Mouse (Mus musculus): ENCODE measurements around the gene Tex29.

Tex29 gene

DNA sequence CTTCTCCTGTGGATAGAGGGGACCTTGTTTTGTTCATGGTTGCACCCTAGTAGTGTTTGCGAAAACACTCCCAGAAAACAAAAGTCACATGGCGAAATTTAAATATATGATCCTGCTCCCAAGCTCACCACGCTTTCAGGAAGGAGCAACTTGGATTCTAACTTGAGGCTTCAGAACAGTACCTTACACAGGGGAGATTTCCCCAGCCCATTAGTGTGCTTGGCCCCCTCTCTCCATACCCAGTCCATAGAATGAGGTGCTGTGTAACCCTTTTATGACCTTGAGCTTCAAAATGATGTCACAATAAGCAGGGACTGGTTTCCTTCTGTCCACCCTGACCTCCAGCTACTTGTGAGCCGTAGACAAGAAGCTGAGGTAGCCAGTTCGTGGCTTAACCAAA, at the start of gene Tex29:
Tex29 (plus strand) TSS at position 301 of the 400 bp plus-strand sequence.
- DNase-seq = no peak

DNA sequence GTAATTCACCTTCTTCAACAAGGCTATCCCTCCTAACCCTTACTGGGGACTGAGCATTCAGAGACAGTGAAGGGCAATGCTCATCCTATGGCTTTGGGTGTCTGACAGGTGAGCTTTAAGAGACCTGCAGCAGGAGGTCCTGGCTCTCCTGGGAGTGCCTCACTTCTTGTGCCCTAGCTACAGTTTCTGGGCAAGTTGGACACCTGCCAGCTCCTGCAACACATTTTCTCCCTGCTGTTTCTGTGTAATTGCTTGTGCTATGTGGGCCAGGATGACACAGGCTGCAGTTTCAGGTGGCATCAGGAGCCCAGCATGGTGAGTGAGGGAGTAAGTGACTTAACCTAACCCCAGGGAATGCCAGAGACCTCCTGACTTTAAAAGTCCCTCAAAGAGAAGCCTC, 45.3 kb upstream of the Tex29 start:
- DNase-seq = peak; percentile 75

DNA sequence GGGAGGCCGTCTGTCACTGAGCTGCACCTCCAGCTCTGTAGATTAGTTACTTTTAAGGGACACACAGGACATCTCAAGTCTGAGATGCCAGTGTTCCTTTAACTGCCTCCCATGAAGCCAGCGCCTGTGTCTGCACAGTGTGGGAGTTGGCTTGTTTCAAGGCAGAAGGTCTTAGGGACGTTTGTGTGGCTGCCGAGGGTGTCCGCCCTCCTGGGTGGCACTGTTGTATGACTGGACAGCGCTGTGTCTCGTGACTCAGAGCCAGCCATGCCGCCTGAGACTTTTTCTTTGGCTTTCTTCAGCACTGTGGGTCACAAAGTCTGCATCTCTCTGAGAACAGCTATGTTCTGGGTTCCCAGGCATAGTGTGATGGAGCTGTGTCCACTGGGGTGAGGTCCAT, 43.1 kb upstream of the Tex29 start:
- no peak for DNase-seq

DNA sequence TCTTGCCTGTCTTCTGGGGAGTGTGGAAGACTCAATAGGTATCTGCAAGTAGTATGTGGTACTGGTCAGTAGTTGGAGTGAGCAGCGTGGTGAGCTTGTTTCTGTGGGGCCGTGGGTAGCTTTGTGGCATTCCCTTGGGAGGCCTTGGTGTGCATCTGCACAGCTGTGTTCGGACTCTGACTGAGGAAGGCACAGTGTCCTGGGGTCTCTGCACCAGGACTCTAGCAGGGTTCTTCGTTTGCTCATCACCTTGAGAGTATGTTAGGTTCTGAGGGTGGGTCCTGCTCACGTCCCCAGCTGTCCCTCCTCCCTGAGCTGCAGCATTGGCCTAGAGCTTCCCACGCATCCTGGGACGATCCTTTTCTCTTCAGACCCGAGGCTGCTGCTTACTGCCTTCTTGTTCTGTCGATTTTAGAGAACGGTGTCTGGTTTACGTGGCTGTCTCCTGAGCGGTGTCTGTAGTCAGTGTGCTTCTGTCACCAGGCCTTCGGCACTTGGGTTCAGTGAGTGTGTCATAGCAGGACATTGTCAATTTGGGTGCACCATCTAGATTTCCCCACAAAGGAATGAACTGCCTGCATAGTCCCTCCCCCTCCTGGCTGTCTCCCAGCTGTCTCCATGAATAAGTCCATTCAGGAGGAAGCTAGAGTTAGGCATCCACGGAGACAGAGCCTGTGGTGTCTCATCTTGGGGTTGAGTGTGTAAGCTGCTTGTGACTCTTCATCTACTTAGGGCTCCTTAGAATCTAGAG, 42.4 kb upstream of the Tex29 start:
- no peak for DNase-seq

DNA sequence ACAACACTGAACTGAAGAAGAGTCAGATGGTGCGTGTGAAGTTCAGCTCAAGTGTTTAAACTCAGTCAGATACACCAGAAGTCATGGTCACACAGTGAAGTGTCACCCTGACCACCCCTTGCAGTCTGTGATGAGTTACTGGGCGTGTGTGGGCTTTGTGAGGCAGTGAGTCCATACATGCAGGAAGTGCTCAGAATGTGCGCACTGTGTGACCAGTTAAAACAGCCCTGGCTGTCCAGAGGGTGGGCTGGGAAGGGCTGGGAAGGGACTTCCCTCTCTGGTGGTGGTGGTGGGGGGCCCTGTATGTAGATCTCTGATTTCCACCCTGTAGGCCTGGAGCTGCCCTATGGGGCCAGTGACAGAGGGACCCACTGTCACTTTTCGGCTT, 41.8 kb upstream of the Tex29 start:
- no peak for DNase-seq

DNA sequence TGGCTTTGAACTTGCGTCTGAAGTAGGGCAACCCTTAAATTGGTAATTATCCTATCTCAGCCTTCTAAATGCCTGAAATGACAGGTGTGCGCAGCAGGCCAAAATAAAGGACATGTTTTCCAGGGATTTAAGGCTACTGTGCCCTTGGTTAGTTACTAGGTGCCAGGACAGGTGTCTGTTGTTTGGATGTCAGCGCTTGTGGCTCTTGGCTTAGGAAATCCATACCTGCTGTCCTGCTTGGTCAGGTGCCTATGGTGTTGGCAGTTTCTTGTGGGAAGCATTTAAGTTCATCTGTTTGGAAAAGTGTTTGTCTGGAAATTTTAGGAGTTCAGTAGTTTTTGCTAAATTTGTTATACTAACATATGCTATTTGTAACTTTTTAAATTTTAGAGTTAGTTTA, 41.2 kb upstream of the Tex29 start:
- DNase-seq = no peak

DNA sequence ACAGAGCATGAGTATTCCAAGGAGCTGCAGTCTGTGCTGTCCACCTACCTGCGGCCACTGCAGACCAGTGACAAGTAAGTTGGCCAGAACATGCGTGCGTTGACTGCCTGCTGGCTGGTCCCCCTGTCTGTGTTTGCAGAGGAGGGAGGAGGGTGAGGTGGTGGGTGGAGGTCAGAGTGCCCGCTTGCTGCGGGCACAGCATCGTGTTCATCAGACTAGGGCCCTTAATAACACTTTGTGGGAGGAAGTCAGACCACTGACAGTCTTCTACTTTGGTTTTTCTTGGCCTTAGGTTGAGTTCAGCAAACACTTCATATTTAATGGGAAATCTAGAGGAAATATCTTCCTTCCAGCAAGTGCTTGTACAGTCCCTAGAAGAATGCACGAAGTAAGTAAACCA, 39.8 kb upstream of the Tex29 start:
- DNase-seq = no peak

DNA sequence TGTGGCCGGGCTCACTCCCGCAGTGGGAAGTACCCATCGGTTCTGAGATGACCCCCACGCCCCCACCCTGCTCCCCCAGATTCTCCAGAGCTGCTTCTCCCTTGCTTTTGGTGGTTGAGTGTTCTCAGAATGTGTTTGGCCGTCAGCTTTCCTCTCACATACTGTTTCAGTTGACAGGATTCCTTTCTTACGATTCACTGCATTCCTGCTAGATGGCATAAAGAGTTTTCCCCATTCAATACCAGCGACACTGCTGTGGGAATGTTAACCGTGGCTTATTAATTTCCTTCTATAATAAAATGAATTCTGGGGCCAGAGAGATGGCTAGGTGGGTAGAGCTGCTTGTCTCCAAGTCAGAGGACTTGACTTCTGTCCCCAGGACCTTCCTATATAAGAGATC, 38.7 kb upstream of the Tex29 start:
- DNase-seq = no peak

DNA sequence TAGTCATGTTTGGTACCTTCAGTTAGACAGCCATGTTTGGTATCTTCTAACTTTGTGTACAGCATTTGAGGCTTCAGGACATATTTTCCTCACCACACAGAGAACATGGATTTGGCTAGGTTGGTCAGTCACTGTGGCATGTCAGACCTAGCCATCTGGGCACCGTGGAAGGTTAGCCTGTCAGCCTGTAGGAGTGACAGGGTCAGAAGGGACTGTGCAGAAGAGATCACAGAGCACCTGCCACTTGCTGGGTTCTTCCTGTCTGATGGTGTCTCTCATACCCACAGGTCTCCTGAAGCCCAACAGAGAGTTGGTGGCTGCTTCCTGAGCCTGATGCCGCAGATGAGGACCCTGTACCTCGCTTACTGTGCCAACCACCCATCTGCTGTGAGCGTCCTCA, 35.4 kb upstream of the Tex29 start:
- no peak for DNase-seq

DNA sequence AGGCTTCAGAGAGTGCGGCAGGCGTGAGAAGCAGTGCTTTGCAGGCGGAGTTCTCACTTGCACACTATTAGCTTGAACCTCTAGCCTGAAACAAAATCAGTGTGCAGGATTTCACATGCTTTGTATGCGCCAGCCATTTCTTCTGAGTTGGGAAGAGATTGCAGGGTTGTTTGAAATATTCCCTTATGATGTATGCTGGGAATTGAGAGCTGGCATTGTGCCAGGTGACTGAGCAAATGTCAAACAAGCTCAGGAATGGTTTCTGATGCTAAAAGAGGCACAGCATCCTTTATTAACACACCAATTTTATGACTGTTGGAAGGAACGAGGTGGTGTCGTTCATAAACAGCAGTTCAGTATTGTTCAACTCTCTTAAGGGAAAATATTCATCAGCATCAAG, 34.0 kb upstream of the Tex29 start:
- DNase-seq = no peak

DNA sequence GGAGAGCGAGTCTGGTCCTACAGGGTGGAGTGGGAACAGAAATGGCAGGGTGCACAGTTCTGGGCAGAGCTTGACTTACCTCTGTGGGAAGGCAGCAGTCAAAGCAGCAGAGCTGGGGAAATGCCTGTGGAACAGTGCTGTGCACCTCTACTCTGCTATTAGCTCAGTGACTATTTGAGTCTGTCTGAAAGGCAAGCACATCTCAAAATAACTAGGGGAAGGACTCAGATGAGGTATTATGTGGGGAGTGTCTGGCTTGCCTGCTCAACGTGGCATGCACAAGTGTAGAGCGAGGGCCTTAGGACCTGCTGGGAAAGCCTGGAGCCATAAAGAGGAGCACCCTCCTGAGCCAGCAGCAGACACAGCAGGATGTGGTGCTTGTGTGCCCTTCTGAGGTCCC, 32.9 kb upstream of the Tex29 start:
- no peak for DNase-seq

DNA sequence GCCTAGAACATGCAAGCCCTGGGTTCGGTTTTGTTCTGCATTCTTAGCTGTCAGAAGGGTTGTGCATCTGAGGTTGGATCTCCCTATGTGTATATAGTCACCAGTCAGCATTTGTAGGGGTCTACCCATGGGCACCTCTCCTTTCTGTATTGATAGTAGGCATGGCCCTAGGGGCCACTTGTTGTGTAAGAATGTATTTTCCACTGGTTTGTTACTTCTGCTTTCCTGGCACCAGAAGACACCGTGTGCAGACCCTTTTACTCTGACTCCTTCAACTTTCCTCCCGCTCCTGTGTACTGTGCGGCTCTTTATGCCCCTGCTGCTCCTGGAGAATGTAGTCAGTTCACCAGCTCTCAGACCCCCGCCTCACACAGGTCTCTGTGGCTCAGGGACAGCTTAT, 32.2 kb upstream of the Tex29 start:
- no peak for DNase-seq

DNA sequence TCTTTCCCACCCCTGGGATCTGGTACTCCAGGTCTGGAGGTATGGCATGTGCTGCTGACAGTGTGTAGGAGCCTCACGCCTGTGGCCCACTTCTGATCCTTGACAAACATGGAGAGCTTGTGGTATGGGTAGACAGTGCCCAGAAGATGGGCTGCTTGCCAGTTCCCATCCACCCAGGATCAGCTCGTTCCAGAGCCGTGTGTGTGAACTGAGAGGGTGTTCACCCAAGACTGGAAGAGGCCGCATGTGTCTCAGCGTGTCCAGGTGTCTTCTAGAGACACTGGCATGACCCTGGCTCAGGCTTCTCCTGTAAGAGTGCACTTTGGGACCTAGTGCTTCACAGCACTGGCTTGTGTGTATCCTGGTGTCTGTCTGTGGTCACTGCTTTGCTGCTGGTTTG, 29.8 kb upstream of the Tex29 start:
- peak; percentile 43 for DNase-seq

DNA sequence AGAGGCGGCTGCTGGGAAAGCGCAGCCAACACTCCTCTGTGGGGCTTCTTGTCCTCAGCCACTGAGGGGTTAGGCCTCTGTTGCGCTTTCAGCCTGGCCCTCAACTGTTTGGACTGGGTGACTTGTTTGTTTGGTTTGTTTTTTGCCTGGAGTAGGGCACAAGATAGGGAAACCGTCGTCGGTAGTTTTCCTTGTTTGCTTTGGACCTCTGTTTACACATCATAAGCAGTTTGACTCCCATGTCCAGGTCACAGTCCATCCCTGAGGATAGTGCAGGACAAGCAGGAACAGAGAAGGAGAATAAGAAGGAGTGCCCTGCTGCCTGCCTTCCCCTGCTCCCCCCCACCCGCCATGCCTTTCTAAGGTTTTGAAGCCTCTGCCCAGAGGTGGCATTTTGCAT, 26.5 kb upstream of the Tex29 start:
- DNase-seq = no peak

DNA sequence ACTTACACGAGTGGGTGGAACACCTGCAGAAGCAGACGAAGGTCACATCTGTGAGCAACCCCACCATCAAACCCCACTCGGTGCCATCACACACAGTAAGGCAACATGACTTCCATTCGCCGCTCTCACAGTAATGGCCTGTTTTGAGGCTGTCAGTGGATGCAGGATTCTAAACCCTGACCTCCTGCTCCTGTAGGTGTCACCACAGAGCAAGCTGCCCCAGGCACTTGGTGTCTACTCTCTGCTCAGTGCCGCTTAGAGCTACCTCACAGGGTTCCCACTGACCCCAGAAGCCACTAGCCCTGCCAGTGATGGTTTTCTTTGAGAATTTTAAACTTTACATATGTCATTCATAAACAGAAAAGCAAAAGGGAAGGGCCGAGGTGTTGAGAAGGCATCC, 25.1 kb upstream of the Tex29 start:
- no peak for DNase-seq

DNA sequence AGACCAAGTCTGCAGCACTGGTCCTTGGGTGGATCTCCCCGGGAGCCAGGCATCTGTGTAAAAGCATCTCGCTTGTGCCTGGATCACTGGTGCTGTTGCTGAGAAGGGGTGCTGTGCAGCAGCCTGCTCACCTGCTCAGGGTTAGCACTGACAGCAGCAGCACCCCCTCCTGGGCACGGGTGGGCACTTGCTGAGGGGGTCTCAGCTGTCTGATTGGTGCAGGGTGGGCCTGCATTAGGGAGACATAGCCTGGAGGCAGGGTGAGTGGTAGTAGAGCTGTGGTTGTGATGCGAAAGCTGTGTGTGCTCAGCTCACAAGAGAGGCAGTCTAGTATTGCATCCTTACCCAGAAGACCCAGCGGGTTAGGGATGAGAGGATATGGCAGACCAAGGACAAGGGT, 20.1 kb upstream of the Tex29 start:
- no peak for DNase-seq

DNA sequence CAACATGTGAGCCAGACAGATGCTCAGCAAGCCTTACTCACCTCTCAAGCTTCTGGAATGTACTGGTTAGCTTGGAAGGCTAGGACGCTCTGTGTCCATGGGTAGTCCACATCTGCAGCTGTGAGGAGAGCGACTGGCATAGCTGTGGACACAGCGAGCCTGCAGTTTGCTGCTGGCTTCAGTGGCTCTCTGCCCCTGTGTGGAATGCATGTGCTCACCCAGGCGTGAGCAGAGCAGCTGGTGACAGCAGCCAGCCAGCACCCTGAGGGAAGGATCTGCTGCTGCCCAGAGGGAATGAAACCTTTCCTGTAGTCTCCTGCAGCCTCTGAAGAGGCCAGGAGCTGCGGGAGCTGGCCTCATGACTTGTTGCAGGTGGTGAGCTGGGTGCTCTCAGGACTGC, 19.7 kb upstream of the Tex29 start:
- no peak for DNase-seq

DNA sequence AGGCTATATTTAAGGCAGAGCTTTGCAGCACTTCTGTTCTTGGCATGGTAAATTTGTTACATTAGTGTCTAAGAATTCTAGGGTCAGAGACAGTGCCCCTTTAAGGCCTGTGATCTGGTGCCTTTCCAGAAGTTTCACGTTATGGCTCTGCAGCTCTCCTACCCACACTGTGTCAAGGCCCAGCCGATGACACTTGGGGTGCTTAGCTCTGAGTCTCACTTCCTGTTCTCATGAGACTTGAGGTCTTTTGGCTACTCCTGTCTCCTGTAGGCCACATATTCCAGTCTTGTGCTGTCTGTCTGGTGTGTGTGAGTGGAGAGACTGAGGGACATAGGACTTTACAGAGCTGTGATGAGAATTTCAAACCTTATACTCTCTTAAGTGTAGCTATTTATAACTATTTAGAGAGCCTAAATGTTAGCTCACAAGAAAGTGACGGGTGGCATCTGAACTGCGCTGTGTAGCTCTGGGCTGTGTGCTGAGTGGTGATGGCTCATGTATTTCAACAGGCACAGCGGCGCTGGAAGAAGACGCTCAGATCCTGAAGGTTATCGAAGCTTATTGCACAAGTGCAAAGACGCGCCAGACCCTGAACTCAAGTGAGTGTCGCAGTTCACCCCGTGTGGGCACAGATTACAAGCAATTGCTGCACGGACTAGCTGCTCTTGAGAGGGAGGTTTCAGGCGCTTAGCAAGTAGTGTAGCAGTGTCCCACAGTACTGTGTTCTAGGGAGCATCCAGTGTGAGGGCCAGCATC, 18.6 kb upstream of the Tex29 start:
- DNase-seq = no peak

DNA sequence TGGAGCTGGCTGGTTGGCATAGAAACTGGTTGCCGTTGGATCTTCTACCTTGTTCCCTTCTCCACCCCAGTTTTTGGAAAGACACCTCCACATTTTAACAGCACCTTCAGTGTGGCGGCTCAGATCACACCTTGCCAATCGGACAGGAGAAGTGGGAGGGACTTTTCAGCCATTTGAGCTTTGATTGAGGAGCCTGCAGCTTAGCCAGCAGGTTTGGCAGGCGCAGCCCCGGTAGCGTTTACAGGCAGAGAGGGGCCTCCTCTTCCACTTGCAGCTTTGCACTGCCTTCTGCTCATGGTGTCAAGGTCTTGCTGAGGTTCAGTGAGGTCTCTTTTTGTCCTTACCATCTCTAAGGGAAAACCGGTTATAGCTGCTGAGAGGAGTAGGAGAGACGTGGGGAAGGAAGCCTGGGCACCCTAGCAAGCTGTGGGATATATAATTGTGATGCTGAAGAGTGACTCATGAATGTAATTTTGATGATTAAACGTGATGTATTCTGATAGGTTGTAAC, 17.7 kb upstream of the Tex29 start:
- no peak for DNase-seq

DNA sequence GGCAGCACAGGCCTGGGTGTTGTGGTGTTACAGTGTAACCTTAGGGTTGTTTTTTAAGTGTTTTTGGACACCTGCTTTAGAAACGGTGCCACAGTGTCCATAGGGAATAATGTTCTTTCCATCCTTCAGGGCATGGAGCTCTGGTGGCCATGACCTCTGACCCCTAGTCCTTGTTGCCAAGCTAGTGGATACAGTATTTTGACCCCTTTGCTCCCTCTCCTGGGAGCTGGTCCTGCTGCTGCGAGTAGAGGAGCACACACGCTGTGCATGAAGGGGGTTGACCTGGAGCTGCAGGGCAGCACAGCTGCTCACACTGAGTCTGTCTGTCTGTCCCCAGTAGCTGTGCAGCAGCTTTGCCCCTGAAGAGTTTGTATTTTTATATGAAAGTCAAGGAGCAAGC, 14.5 kb upstream of the Tex29 start:
- no peak for DNase-seq

DNA sequence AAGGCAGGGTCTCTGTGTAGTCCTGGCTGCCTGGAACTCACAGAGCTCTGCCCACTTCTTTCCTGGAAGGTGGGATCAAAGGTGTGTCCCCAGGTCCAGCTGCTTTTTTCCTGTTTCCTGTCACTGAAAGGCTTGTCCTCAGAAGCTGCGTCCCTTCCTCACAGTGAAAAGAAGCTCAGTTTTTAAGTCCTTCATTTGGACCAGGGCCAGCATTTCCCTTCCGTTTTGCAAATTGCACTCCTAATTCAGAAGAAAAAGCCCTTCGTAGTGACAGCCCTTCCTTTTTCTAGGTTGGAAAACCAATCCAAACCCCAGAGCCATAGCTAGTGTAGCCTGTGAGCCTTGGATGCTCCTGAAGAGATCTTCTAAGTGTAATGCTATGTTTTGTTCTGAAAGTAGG, 13.0 kb upstream of the Tex29 start:
- no peak for DNase-seq

DNA sequence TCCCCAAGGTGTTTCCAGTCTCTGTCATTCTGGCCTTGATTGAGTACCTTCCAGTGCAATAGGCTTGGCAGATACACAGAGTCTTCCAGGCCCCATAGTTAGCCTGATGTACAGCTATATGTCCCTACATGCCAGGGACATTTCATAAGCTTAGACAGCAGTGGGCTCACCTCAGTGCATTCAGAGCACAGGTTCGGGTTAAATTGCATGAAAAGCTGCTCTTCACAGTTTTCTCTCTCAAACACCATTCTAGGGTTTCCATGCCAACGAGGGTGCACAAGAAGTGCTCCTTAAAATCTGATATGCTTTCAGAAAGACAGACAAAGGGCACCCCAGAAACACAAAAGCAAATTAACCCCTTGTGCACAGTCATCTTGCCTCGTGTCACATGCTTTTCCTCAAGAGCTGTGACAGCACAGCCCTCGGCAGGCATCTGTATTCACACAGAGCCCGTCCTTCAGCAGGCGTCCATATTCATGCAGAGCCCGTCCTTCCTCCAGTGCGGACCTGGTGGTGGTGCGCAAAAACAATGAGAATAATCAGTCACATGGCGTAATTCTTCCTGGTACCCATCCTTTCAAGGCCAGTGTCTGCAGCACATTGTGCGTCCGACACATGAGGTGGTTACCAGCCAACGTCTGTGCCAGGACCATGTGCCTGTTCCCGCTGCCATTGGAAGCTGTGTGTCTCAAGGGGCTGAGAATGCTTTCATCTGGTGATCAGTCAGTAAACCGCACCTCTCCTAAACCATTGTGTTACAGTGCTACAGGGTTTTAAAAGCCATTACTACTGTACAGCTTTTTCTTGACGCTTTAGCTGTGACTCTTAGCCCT, 9.8 kb upstream of the Tex29 start:
- no peak for DNase-seq

DNA sequence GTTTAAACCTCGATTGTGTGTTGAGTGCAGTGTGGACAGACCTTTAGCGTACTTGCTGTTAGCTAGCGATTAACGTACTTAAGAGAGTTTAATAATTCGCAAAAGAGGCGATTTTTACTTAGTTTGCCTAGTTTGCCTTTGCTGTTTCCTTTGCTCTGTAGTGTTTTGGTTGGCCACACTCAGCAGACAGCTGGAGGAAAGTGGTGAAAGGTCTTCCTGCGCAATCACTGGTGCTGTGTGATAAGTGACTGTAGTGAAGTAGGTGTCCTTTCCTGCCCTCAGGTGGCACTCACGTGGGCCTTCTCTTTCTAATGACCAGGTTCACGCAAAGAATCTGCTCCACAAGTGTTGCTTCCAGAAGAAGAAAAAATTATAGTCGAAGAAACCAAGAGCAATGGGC, 9.1 kb upstream of the Tex29 start:
- DNase-seq = no peak

DNA sequence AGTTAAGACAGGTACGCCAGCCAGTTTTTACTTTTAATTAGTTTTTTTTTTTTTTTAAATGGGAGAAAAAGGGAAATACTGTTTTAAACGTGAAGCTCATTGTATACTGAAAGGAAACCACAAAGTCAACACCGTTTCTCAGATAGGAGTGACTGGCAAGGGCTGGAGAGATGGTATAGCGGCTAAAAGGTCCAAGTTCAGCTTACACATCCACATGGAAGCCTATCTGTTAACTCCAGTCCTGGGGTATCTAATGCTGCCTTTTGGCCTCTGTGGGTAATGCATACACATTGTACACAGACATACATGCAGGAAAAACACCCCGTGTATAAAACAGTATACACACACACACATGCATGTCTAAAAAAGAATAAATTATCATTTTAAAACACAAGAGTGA, 8.3 kb upstream of the Tex29 start:
- no peak for DNase-seq

All from cerebellum, adult 11 months (tissue).